Mouse (Mus musculus): ENCODE data around the gene Trim8.

Gene Trim8

DNA sequence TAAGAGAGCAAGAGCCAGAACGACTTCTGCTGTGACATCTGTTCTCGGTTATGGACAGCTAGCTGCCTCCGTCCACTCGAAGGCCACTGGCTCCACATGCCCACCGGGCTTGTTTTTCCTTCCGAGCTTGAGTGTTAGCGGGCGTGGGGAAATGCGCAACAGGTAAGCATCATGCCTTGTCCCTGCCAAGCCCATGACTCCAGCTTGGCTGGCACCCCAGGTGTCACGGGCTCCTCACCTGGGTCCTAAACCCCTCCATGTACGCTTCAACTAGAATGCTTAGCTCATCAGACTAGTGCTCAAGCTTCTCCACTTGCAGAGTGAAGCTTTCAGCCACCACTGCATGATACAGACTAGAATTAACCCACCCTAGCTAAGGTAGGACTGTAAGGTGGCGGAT, 57.1 kb downstream of the Trim8 start:
- peak; percentile 69 to 74 for DNase-seq

DNA sequence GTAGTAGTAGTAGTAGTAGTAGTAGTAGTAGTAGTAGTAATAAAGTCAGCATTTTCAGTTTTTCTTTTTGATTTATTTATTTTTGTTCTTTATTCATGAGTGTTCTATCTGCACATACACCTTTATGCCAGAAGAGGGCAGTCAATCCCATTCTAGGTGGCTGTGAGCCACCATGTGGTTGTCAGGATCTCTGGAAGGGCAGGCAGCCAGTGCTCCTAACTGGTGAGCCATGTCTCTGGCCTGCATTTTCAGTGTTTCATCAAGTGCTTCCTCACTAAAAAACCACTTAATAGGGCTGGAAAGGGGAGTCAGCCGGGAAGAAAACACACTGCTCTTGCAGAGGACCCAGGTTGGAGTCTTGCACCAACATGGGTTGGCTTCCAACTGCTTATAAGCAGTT, 60.6 kb downstream of the Trim8 start:
- peak; percentile 75 to 78 for DNase-seq

DNA sequence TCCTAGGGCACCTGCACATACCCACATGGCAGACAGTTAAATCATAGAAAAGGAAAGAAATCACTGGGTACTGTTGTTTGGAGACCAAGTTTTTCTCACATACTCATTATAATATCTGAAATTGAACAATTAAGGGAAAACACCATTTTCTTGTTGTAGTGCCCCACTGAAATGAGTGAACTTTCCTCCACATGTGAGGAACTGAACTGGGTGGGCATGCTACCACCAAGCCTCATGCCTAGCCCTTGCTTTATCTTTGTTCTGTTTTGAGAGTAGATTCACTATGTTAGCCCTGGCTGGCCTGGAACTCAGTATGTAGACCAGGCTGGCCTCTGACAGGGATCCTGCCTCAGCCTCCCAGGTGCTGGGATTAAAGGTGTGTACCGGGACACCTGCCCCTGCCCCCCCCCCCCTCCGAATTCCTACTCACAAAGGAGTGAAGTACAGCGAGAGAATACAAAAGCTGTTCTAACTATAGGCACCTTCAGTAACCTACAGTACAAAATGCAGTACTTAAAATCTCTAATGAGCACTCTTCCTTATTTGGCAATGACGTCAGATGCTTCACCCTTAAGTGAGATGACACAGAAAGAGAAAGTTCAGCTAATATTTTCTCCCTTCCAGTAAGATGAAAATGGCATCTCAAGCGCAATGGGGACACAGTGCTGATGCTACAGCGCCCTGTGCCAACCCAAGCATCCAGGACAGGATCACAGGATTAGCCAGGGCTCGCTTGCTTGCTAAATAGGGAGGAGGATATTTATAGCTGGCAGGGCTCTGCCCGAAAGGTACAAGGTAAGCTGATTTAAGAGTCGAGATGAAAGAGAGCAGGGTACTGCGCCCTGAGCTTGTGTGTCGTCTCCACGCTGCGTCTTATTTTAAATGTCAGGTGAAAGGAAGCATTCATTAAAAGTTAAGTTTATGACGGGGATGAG, 61.3 kb downstream of the Trim8 start:
- peak; percentile 66 to 73 for DNase-seq

DNA sequence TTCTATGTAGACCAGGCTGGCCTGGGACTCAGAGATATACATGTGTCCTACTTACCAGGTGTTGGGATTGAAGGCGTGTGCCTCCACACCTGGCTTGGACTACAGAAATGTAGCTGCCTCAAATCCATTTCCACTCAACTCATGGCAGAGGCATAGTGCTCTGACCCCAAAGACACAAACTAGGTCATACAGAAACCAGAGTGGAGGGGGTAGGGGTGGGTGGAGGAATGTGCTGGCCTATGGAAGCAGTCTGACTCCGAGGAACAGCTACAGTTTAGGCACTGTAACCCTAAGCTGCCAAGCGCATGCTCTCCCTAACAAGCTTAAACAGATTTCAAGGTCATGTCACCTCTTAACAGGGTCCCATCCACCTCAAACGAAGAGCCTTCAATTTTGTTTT, 62.1 kb downstream of the Trim8 start:
- DNase-seq: no peak

DNA sequence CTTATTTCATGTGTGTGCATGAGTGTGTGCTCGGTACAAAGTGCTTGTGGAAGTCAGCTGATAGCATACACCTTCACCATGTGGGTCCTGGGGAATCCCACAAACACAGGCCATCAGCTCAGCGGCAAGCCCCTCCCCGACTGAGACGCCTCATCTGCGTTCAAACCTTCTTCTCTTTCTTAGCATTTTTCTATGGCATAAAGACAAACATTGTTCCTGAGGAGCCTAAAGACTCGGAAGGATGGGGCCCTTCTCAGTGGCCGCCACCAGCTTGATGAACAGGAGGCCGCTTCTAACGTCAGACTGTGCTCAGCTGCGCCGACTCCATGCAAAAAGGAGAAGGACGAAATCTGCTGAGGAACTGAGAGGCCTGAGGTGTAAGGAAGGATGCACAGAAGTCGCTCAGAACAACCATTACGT, 62.6 kb downstream of the Trim8 start:
- peak in 1 of 2 experiments; percentile 25 for DNase-seq
